Mouse (Mus musculus): ENCODE results near the gene Raf1. TPM values are rescaled to one million over a fixed set of nuclear protein-coding genes. Genes with fewer than 3 reads are reported as not detected.
"Not testable (repeated sequence)": the region's sequence is repeated elsewhere in the genome, so short reads cannot be mapped to it uniquely, and the experiment has no call there.

Raf1 gene
- polyA plus RNA-seq, 1 experiment from 2014 or later = 121 TPM

- Histone ChIP-seq H3K9me3 (replicated peaks) (no peaks in the 10 kb centered on the region), H3K36me3 (peaks cover 15% of the 10 kb centered on the region), H3K4me3 (peak overlapping the region; percentile 99), H3K27ac (peak overlapping the region; percentile 100), H3K27me3 (ENCODE audit: low read depth, poor library complexity, severe bottlenecking) (no peaks in the 10 kb centered on the region), H3K4me1 (peaks cover 17% of the 10 kb centered on the region)
- WGBS = under 1% methylated on average over 13 of the region's 13 CpGs
- peak; percentile 58 for DNase-seq (ENCODE audit: low spot score)
Observed at GRCm38 (mm10) chr6:115675166-115675507, 1.3 kb downstream of the Raf1 start.

DNA sequence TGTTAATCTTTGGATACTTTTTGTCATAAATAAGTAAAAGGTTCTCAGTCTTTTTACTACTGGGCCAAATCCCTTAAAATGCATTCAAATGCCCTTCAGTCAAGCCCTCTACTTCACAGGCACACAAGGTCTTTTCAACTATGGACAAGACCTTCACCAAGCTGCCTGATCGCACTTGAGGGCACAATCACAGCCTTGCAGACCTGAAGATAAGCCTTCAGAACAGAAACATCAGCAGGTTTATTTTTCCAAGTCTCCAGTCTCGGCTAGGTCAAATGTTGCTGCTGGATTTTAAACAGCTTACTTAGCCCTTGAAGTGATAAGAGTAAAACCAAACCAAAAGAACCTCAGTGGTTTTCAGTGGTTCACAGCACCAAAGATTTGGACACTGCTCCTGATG lies 2.1 kb downstream of the Raf1 start:
- Histone ChIP-seq H3K4me1 (peaks cover 17% of the 10 kb centered on the region), H3K9me3 (replicated peaks) (no peaks in the 10 kb centered on the region), H3K4me3 (peak overlapping the region; percentile 99), H3K36me3 (peaks cover 19% of the 10 kb centered on the region), H3K27me3 (ENCODE audit: low read depth, poor library complexity, severe bottlenecking) (no peaks in the 10 kb centered on the region), H3K27ac (no peak overlapping the region)
- 82% methylated on average over 2 of the region's 2 CpGs for WGBS
- no peak for DNase-seq (ENCODE audit: low spot score)

GRCm38 (mm10) chr6:115672700-115673099 lies 3.7 kb downstream of the Raf1 start:
- no peak overlapping the region for H3K27ac ChIP-seq
- peaks cover 22% of the 10 kb centered on the region for H3K36me3 ChIP-seq
- no peak for DNase-seq (ENCODE audit: low spot score)
- 93% methylated on average over 1 of the region's 1 CpGs for WGBS
- H3K27me3 ChIP-seq (ENCODE audit: low read depth, poor library complexity, severe bottlenecking) = no peaks in the 10 kb centered on the region
- H3K9me3 ChIP-seq (replicated peaks) = no peaks in the 10 kb centered on the region
- no peak overlapping the region for H3K4me3 ChIP-seq
- H3K4me1 ChIP-seq = peaks cover 17% of the 10 kb centered on the region

- H3K36me3 ChIP-seq = peaks cover 42% of the 10 kb centered on the region
- no peaks in the 10 kb centered on the region for H3K27me3 ChIP-seq (ENCODE audit: low read depth, poor library complexity, severe bottlenecking)
- H3K9me3 ChIP-seq (replicated peaks) = no peaks in the 10 kb centered on the region
- WGBS = 88% methylated on average over 4 of the region's 4 CpGs
- 0 out of 2 replicates have a peak, but pooled peaks cover 2% of the 10 kb centered on the region for H3K4me1 ChIP-seq
- H3K4me3 ChIP-seq = no peak overlapping the region
- no peak overlapping the region for H3K27ac ChIP-seq
- DNase-seq (ENCODE audit: low spot score) = no peak
Observed at GRCm38 (mm10) chr6:115666641-115667040, 9.8 kb downstream of the Raf1 start.

DNA sequence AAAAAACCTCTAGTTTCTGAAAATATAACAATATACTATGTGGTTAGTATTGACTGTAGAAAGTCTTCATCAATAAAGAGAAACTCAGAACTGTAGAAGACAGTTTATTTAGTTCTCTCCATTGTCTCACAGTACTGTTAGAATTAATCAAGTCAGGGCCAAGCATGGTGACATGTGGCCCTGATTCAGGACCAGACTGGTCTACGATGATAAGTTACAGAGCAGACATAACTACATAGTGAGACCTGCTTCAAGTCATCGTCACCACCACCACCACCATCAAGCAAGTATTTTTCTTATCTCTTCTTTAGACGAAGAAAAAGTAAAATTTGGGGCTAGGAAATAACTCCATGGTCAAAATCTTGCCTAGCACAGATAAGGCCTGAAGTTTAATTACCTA lies 12.2 kb downstream of the Raf1 start:
- Histone ChIP-seq H3K9me3 (replicated peaks) (no peaks in the 10 kb centered on the region), H3K27ac (no peak overlapping the region), H3K27me3 (ENCODE audit: low read depth, poor library complexity, severe bottlenecking) (no peaks in the 10 kb centered on the region), H3K36me3 (peaks cover 32% of the 10 kb centered on the region), H3K4me3 (no peak overlapping the region), H3K4me1 (peaks cover 12% of the 10 kb centered on the region)
- DNase-seq (ENCODE audit: low spot score) = no peak
- WGBS = 90% methylated on average over 3 of the region's 3 CpGs

GRCm38 (mm10) chr6:115658802-115659201 lies 17.6 kb downstream of the Raf1 start:
- Histone ChIP-seq H3K27me3 (ENCODE audit: low read depth, poor library complexity, severe bottlenecking) (no peaks in the 10 kb centered on the region), H3K4me3 (no peak overlapping the region), H3K4me1 (peaks cover 10% of the 10 kb centered on the region), H3K9me3 (replicated peaks) (no peaks in the 10 kb centered on the region), H3K27ac (no peak overlapping the region), H3K36me3 (peaks cover 30% of the 10 kb centered on the region)
- DNase-seq (ENCODE audit: low spot score) = no peak

DNA sequence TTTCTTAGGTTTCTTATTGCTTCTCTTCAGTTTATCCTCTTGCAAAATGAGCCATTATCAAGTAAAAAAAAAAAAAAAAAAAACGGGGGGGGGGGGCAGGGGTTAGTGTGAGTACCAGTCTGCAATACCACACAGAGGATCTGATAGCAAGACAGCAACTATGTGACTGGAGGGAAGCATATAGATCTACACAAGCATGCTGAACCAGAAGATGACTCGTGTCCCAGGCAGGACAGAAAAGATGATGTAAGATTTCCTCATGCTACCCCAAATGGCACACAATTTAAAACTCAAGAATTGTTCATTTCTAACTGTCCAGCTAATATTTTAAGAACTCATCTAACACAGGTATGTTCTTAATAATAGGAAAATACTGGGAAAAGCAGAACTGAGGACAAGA lies 22.5 kb downstream of the Raf1 start:
- no peak overlapping the region for H3K4me3 ChIP-seq
- peaks cover 32% of the 10 kb centered on the region for H3K4me1 ChIP-seq
- 55% methylated on average over 2 of the region's 2 CpGs for WGBS
- H3K9me3 ChIP-seq (replicated peaks) = no peaks in the 10 kb centered on the region
- H3K27me3 ChIP-seq (ENCODE audit: low read depth, poor library complexity, severe bottlenecking) = no peaks in the 10 kb centered on the region
- DNase-seq (ENCODE audit: low spot score) = no peak
- peaks cover 6% of the 10 kb centered on the region; the same call in 1 of the 2 replicates for H3K36me3 ChIP-seq
- H3K27ac ChIP-seq = no peak overlapping the region

DNA sequence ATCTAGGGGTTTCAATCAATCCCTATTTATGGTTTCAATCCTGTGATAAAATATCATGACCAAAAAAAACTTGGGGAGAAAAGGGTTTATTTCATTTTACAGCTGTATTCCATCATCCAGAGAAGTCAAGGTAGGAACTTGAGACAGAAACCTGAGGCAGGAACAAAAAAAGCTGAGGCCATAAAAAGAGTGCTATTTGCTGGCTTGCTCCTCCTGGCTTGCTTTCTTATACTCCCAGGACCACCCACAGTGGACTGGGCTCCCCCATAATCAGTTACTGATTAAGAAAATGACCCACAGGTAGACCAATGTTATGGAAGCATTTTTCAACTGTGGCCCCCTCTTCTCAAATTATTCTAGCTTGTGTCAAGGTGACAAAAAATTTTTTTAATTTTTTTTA lies 24.7 kb downstream of the Raf1 start:
- Histone ChIP-seq H3K4me3 (no peak overlapping the region), H3K27ac (no peak overlapping the region), H3K4me1 (peaks cover 32% of the 10 kb centered on the region), H3K9me3 (replicated peaks) (no peaks in the 10 kb centered on the region), H3K36me3 (peaks cover 6% of the 10 kb centered on the region; the same call in 1 of the 2 replicates), H3K27me3 (ENCODE audit: low read depth, poor library complexity, severe bottlenecking) (no peaks in the 10 kb centered on the region)
- no peak for DNase-seq (ENCODE audit: low spot score)

DNA sequence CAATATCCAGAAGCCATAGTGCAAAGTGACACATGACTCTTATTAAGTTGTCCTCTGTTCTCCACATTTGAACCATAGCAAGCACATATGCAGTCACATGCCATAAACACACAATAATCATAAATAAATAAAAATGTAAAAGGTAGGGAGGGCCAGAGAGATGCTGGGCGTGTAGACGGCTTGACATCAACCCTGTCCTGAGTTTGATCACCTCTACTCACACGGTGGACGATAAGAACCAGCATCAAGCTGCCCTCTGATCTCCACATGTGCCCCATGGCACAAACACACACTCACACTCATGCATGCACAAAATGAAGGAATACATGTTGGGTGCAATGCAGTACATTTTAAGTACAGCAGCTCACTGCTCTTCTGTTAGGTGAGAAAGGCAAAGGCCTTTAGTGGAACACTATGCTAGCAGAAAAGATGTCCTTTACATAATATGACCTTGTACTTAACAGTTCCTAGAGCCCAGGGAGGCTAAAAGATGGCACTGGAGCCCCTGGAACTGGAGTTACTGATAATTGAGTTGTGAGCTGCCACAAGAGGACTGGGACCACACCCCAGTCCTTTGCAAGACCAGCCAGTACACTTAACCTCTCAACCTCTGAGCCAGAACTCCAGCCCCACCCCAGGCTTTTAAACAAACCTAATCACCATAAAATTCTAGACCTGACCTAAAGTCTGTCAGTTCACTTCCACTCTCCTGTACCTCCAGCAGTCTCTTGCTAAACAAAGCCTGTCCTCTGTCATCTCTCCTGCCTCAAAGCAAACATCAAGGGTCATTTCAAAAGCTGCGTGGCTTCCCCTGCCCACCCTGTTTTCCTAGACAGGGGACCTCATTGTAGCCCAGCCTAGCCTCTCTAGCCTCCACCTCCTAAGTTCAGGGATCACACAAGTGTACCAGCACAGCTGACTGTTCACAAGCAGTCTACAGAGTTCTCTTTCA lies 25.7 kb downstream of the Raf1 start:
- Histone ChIP-seq H3K9me3 (replicated peaks) (no peaks in the 10 kb centered on the region), H3K36me3 (no peaks in the 10 kb centered on the region), H3K4me3 (no peak overlapping the region), H3K27me3 (ENCODE audit: low read depth, poor library complexity, severe bottlenecking) (no peaks in the 10 kb centered on the region), H3K27ac (0 out of 2 replicates have a peak overlapping the region, but pooled peaks have one; percentile 56), H3K4me1 (peaks cover 32% of the 10 kb centered on the region)
- 51% methylated on average over 5 of the region's 5 CpGs for WGBS
- no peak for DNase-seq (ENCODE audit: low spot score)

- Histone ChIP-seq H3K36me3 (no peaks in the 10 kb centered on the region), H3K27ac (no peak overlapping the region), H3K4me3 (no peak overlapping the region), H3K9me3 (replicated peaks) (no peaks in the 10 kb centered on the region), H3K27me3 (ENCODE audit: low read depth, poor library complexity, severe bottlenecking) (no peaks in the 10 kb centered on the region), H3K4me1 (peaks cover 33% of the 10 kb centered on the region)
- no peak for DNase-seq (ENCODE audit: low spot score)
- WGBS = 90% methylated on average over 1 of the region's 1 CpGs
Observed at GRCm38 (mm10) chr6:115649792-115650365, 26.6 kb downstream of the Raf1 start.

- peaks cover 45% of the 10 kb centered on the region for H3K36me3 ChIP-seq
- 66% methylated on average over 1 of the region's 1 CpGs for WGBS
- peaks cover 12% of the 10 kb centered on the region for H3K4me1 ChIP-seq
- H3K9me3 ChIP-seq (replicated peaks) = no peaks in the 10 kb centered on the region
- H3K27ac ChIP-seq = no peak overlapping the region
- DNase-seq (ENCODE audit: low spot score) = no peak
- no peaks in the 10 kb centered on the region for H3K27me3 ChIP-seq (ENCODE audit: low read depth, poor library complexity, severe bottlenecking)
- no peak overlapping the region for H3K4me3 ChIP-seq
Observed at GRCm38 (mm10) chr6:115643315-115643714, 33.1 kb downstream of the Raf1 start.

DNA sequence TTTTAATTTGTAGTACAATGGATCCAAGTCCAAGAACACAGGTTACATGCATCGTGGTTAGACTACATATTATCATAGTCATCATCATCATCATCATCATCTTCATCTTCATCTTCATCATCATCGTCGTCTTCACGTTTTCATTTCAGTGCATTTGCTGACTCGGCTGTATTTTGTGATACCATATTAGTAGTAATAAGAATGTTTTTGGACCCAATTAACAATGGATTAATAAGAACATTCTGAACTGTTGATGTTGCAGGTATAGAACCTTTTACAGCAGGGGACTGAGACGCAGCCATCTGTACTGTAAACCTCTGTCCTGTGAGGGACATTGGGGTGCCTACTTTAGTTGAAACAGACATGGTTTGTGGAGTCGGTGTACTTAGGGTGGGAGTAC lies 38.2 kb downstream of the Raf1 start:
- not testable (repeated sequence) for H3K27me3 ChIP-seq (ENCODE audit: low read depth, poor library complexity, severe bottlenecking); H3K4me3 ChIP-seq; H3K4me1 ChIP-seq; H3K9me3 ChIP-seq (replicated peaks); H3K27ac ChIP-seq; DNase-seq (ENCODE audit: low spot score)
- 95% methylated on average over 7 of the region's 7 CpGs for WGBS
- H3K36me3 ChIP-seq = peaks cover 89% of the 10 kb centered on the region

DNA sequence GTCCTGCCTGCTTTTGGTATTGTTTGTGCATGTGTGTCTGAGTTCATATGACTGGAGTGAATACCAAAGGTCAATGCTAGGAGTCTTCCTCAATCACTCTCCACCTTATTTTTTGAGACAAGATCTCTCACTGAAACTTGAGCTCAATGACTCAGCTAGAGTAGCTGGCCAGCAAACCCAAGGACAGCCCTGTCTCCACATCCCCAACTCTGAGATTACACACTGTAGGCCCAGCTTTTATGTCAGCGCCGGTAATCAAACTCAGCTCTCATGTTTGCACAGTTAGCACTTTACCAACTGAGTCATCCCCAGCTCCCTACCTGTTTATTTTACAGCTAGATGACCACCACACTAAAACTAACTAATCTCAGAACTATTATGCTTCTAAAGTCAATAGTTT lies 42.4 kb downstream of the Raf1 start:
- 100% methylated on average over 2 of the region's 2 CpGs for WGBS
- peaks cover 99% of the 10 kb centered on the region for H3K36me3 ChIP-seq
- no peaks in the 10 kb centered on the region for H3K27me3 ChIP-seq (ENCODE audit: low read depth, poor library complexity, severe bottlenecking)
- DNase-seq (ENCODE audit: low spot score) = no peak
- H3K9me3 ChIP-seq (replicated peaks) = no peaks in the 10 kb centered on the region
- H3K4me1 ChIP-seq = peaks cover 5% of the 10 kb centered on the region
- H3K4me3 ChIP-seq = no peak overlapping the region
- H3K27ac ChIP-seq = no peak overlapping the region

Measured in limb, embryonic 10.5 days (tissue).